Mouse (Mus musculus) spleen, adult 2 months (tissue): ENCODE measurements around the gene Pramef17. TPM values are rescaled to one million over a fixed set of nuclear protein-coding genes. Genes with fewer than 3 reads are reported as not detected.
"Not testable (repeated sequence)": the region's sequence is repeated elsewhere in the genome, so short reads cannot be mapped to it uniquely, and the experiment has no call there.

Experiments used
- DNase-seq, 2 experiments: peaks; one replicate each; pipeline versions ENCODE4 v3.0.0 to v3.0.0-alpha.2; 2012 to 2021; ENCODE audit warnings: low spot score in 2 of 2, low read depth in 1 of 2
- H3K27ac ChIP-seq: fragments of 200-500 bp; 2 replicates; pipeline ENCODE4 v1.5.1; 2012; ENCODE audit warnings: low read length, inconsistent platforms; ENCODE audit not compliant: insufficient read depth
- H3K27me3 ChIP-seq: fragments of 200-500 bp; 2 replicates; pipeline ENCODE4 v1.6.1; 2012; ENCODE audit warnings: mild to moderate bottlenecking, moderate library complexity, low read length, inconsistent platforms; ENCODE audit not compliant: control insufficient read depth, insufficient read depth
- H3K36me3 ChIP-seq: fragments of 200-500 bp; 2 replicates; pipeline ENCODE4 v1.6.1; 2012; ENCODE audit warnings: mild to moderate bottlenecking, low read length, inconsistent platforms; ENCODE audit not compliant: control insufficient read depth, insufficient read depth
- H3K4me1 ChIP-seq: fragments of 200-500 bp; 2 replicates; pipeline ENCODE4 v1.6.1; 2011; ENCODE audit warnings: inconsistent platforms; ENCODE audit not compliant: control insufficient read depth, insufficient read depth, insufficient read length
- H3K4me3 ChIP-seq: fragments of 200-500 bp; 2 replicates; pipeline ENCODE4 v1.5.1; 2011; ENCODE audit warnings: mild to moderate bottlenecking, inconsistent platforms; ENCODE audit not compliant: insufficient read depth, insufficient read length; ENCODE audit errors: extremely low read depth
- WGBS: fragments of 180-500 bp; shearing (Covaris S2); methylation state at CpG from one replicate; pipeline ENCODE4 v1.1.7; 2018; 5-methylcytosine and 5-hydroxymethylcytosine counted together
- polyA plus RNA-seq: library from polyadenylated mRNA; depleted of rRNA; stranded (reverse); fragments of >200 nt; gene quantifications from 2 replicates; pipeline ENCODE4 v1.2.3, GENCODE M21; 2012; rRNA removed

The Pramef17 gene
- polyA plus RNA-seq: not detected in 2 replicates

- 57% methylated on average over 3 of the region's 3 CpGs for WGBS
- not testable (repeated sequence) for DNase-seq, H3K4me1 ChIP-seq, H3K36me3 ChIP-seq, H3K27ac ChIP-seq, H3K27me3 ChIP-seq, H3K4me3 ChIP-seq
These were observed at the start of gene Pramef17 for GRCm38 (mm10) chr4:143994269-143994668. Gene Pramef17, minus strand, starts transcription at chr4:143994369.

- not testable (repeated sequence) for H3K4me1 ChIP-seq, H3K27me3 ChIP-seq, H3K36me3 ChIP-seq, H3K4me3 ChIP-seq, H3K27ac ChIP-seq
- DNase-seq: peak in 1 of 2 experiments; percentile 46
- WGBS: 96% methylated on average over 17 of the region's 17 CpGs
These were observed 6.0 kb downstream of the Pramef17 start for GRCm38 (mm10) chr4:143988126-143988525.

GRCm38 (mm10) chr4:143987475-143987941, 6.7 kb downstream of the Pramef17 start:
- DNase-seq: peak in 1 of 2 experiments; percentile 18
- 96% methylated on average over 13 of the region's 17 CpGs for WGBS
- H3K4me1 ChIP-seq, H3K4me3 ChIP-seq, H3K36me3 ChIP-seq, H3K27ac ChIP-seq, H3K27me3 ChIP-seq: not testable (repeated sequence)

GRCm38 (mm10) chr4:143985733-143986132, 8.4 kb downstream of the Pramef17 start:
- DNase-seq: peak in 1 of 2 experiments; percentile 5
- 78% methylated on average over 4 of the region's 9 CpGs for WGBS
- not testable (repeated sequence) for H3K4me1 ChIP-seq, H3K27me3 ChIP-seq, H3K27ac ChIP-seq, H3K4me3 ChIP-seq, H3K36me3 ChIP-seq

- not testable (repeated sequence) for H3K27me3 ChIP-seq, H3K36me3 ChIP-seq, H3K27ac ChIP-seq, H3K4me1 ChIP-seq, DNase-seq, H3K4me3 ChIP-seq
- WGBS: no CpG with 5 or more reads among the region's 7 CpGs
These were observed 9.0 kb downstream of the Pramef17 start for GRCm38 (mm10) chr4:143985165-143985564.

GRCm38 (mm10) chr4:143983446-143983845, 10.7 kb downstream of the Pramef17 start:
- not testable (repeated sequence) for H3K4me1 ChIP-seq, H3K27ac ChIP-seq, H3K4me3 ChIP-seq, H3K36me3 ChIP-seq, H3K27me3 ChIP-seq, DNase-seq
- 13% methylated on average over 1 of the region's 1 CpGs for WGBS

GRCm38 (mm10) chr4:143966850-143967249, 27.3 kb downstream of the Pramef17 start, which contains the start of gene Gm13101:
Gene Gm13101, minus strand, starts transcription at chr4:143966950.
- 40% methylated on average over 2 of the region's 2 CpGs for WGBS
- DNase-seq, H3K36me3 ChIP-seq, H3K4me3 ChIP-seq, H3K27ac ChIP-seq, H3K27me3 ChIP-seq, H3K4me1 ChIP-seq: not testable (repeated sequence)

GRCm38 (mm10) chr4:143950916-143951315, 43.3 kb downstream of the Pramef17 start, which contains the start of gene Pramef25:
Gene Pramef25, minus strand, starts transcription at chr4:143951016.
- not testable (repeated sequence) for H3K4me3 ChIP-seq, H3K36me3 ChIP-seq, H3K4me1 ChIP-seq, H3K27ac ChIP-seq, H3K27me3 ChIP-seq, DNase-seq
- 81% methylated on average over 1 of the region's 1 CpGs for WGBS

Other genes with a start within 250 kb of the Pramef17 start
- gene Gm13023, start 205.0 kb downstream of the Pramef17 start, polyA plus RNA-seq: not detected in 2 replicates
- not detected in 2 replicates for gene Gm13084, start 178.3 kb downstream of the Pramef17 start, polyA plus RNA-seq
- not detected in 2 replicates for gene Gm13103, start 147.9 kb downstream of the Pramef17 start, polyA plus RNA-seq
- gene Pramef6, start 94.0 kb downstream of the Pramef17 start, polyA plus RNA-seq: not detected in 2 replicates
- not detected in 2 replicates for gene Pramef25, start 43.4 kb downstream of the Pramef17 start, polyA plus RNA-seq
- not detected in 2 replicates for gene Gm13101, start 27.4 kb downstream of the Pramef17 start, polyA plus RNA-seq
- not detected in 2 replicates for gene Pramel4, start 64.8 kb upstream of the Pramef17 start, polyA plus RNA-seq
- not detected in 2 replicates for gene Gm13102, start 112.1 kb upstream of the Pramef17 start, polyA plus RNA-seq
- not detected in 2 replicates for gene Oog3, start 168.3 kb upstream of the Pramef17 start, polyA plus RNA-seq
- gene Oog2, start 196.3 kb upstream of the Pramef17 start, polyA plus RNA-seq: not detected in 2 replicates
- gene C87977, start 218.9 kb upstream of the Pramef17 start, polyA plus RNA-seq: not detected in 2 replicates